Mouse (Mus musculus) CH12.LX (cell line): ENCODE data around the gene Jph2.

Source experiments
- BHLHE40 ChIP-seq: IDR thresholded peaks from 2 replicates; pipeline ENCODE4 v1.6.1; 2011; ENCODE audit warnings: mild to moderate bottlenecking, low read depth, low read length, improper control_type of control experiment
- CTCF ChIP-seq, 2 experiments: IDR thresholded peaks in 1 of 2; conservative IDR thresholded peaks in 1 of 2; 2 replicates each; pipeline ENCODE4 v1.5.1; 2011 to 2012; ENCODE audit warnings: low read depth in 2 of 2, low read length in 2 of 2, improper control_type of control experiment in 1 of 2, inconsistent platforms in 1 of 2, mild to moderate bottlenecking in 1 of 2, moderate library complexity in 1 of 2
- EP300 ChIP-seq: IDR thresholded peaks from 2 replicates; pipeline ENCODE4 v1.6.1; 2011; ENCODE audit warnings: low read length, improper control_type of control experiment
- JUND ChIP-seq: conservative IDR thresholded peaks from 2 replicates; pipeline ENCODE4 v1.6.1; 2011; ENCODE audit warnings: low read depth, low read length, improper control_type of control experiment
- MXI1 ChIP-seq: IDR thresholded peaks from 2 replicates; pipeline ENCODE4 v1.6.1; 2011; ENCODE audit warnings: mild to moderate bottlenecking, low read depth, low read length, improper control_type of control experiment
- NELFE ChIP-seq: IDR thresholded peaks from 2 replicates; pipeline ENCODE4 v1.6.1; 2011; ENCODE audit warnings: low read depth, low read length, improper control_type of control experiment
- POLR2A ChIP-seq: IDR thresholded peaks from 2 replicates; pipeline ENCODE4 v1.6.1; 2011; ENCODE audit warnings: low read depth, mild to moderate bottlenecking, improper control_type of control experiment, low read length
- RAD21 ChIP-seq: IDR thresholded peaks from 2 replicates; pipeline ENCODE4 v1.6.1; 2011; ENCODE audit warnings: low read depth, mild to moderate bottlenecking, low read length, improper control_type of control experiment, moderate library complexity
- RCOR1 ChIP-seq: conservative IDR thresholded peaks from 2 replicates; pipeline ENCODE4 v1.6.1; 2012; ENCODE audit warnings: low read depth, mild to moderate bottlenecking, inconsistent platforms, low read length, improper control_type of control experiment
- ZKSCAN1 ChIP-seq: IDR thresholded peaks from 2 replicates; pipeline ENCODE4 v1.6.1; 2012; ENCODE audit warnings: low read depth, inconsistent platforms, low read length, improper control_type of control experiment, borderline replicate concordance
- ZMIZ1 ChIP-seq: IDR thresholded peaks from 2 replicates; pipeline ENCODE4 v1.6.1; 2012; ENCODE audit warnings: low read depth, mild to moderate bottlenecking, inconsistent platforms, low read length, improper control_type of control experiment

DNA sequence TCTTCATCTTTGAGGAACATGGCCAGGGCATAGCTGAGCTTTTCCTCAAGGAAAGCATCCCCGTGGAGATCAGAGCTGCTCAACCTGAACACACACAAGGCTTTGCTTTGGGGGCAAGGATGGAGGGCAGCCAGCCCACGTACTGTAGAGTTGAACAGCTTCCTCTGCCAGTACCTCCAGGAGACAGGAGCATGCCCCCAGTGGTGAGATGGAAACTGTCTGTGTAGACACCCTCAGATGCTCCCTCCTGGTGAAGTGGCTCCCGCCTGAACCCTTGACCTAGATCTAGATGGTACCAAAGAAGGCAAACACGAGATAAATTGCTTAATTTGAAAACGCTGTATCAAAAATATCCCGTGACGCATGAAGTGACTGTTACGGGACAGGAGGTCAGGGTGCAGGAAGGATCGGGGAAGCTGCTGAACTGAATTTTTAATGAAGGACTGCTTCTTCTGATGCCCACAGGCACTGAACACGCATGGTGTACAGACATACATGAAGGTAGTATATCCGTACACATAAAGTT lies 87.6 kb downstream of the Jph2 start:
- TF ChIP-seq BHLHE40 (no peak), MXI1 (no peak), NELFE (no peak), POLR2A (no peak), CTCF (conservative IDR thresholded peaks at IDR 0.05 in 1 of 2, IDR thresholded peaks at IDR 0.05 in 1 of 2; ENCODE audit: low read depth in 2 of 2, low read length in 2 of 2) (peak in 1 of 2 experiments; percentile 35; a peak in 2 of 4 replicates), ZMIZ1 (no peak), RCOR1 (no peak), ZKSCAN1 (no peak), EP300 (no peak), JUND (no peak), RAD21 (no peak)
